Mouse (Mus musculus): ENCODE measurements around the gene Ldah.
A peak's percentile ranks its signal among the peaks of the same experiment; 100 is the strongest.

The Ldah gene

DNA sequence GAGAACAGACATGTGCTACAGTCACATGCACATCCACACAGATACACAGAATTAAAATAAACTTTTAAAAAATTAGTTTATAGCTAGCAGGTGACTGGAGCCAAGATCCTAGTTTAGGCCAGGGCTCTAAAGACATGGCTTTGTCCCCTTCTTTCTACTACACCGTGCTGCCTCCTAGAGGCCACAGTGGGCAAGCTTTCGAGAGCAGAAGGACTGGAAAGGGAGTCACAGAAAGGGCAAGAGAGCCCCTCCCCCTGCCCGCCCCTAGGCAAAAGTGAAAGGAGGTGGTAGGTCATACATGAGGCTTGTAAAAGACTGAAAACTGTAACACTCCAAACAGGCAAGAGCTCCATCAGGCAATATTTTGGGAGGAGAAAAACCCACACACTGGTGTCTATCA lies 80.1 kb downstream of the Ldah start:
- DNase-seq, result no peak

DNA sequence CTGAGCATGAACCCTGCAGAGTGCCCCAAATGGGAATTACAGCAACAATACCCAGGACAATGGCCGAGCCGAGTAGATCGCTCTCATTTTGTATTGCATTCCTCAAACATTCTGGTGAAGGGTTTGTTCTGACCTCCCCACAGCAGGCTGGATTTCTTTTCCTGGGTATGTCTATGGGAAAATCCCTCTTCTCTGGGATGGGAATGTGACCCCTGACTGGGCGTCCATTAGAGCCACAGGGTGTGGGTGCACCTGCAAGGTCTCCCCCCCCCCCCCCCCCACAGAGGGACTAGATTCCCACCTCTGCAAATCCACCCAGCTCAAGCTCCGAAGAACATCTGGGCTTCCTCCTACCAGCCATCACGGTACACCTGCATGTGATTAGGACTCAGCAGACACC lies 81.2 kb downstream of the Ldah start:
- DNase-seq, result no peak

DNA sequence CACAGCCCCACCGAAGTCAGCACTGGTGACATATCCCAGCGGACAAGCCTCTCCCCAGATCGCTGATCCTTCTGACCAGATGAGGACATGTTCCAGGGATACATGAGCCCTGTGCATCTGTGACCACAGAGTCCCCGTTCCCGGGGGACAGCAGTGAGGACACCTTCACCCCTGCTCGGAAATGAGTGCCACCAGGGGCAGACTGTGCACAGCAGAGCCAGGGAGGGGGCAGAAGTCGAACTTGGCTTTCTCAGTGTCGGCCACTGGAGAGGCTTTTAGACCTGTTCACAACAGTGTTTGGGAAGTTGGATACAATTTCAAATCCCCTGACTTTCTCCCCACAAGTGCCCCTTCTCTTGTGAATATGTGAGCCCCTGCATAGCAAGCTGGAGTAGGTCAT lies 81.6 kb downstream of the Ldah start:
- DNase-seq, result no peak

DNA sequence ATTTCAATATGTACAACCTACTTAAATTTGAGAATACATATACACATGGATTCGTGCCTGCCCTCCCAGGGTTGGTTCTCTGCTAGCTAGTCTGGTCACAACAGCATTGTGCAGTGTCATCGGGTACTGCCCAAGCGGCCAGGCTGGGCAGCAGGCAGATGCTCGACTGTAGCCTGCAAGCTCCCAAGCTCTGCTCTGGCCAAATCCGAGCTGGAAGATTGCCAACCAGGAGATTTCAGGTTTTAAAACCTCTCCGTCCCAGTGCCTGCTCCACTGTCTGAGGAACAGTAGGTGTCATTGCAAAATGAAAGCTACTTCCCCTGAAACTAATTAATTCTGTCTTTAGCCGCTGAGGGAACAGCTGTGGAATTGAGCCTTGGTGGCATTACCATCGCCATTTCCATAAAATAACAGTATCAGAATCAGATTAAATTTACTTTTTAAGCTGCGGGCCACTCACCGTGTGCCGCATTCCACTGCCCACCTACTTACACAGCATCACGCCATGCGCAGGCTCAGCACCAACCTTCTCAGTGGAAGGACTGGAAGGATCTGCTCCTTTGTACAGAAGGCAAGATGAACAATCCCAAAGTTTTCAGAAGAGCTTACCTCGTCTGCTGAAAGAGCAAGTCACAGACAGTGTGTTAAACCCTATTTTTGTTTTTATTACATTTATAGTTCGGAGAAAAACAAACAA lies 83.4 kb downstream of the Ldah start:
- DNase-seq, result no peak

DNA sequence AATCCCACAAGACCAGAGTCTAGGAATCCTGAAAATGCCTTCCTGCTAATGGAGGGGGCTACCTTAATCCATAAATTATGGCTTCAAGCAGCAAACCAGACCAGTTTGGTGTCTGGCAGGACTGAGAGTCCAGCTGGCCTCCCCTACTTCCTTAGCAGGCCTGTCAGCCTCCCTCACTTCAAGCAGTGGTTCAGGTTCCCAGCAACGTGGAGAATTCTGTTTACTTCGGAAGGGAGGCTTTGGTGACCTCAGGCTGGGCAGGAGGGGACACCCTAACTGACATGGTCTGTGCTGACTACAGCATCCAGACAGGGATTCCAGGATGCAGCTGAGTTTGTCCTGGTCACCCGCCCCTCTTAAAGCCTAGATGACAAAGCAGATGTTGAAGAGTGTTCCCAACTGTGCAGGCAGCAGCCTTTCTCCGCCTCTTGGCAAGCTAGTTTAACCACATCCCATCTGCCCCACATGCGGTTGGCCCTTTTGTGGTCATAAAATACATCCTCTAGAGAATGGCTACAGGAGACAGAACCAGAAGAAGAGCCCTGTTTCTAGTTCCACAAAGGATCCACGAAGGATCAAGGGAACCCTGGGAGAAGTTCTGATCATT lies 87.5 kb downstream of the Ldah start:
- no peak for DNase-seq

DNA sequence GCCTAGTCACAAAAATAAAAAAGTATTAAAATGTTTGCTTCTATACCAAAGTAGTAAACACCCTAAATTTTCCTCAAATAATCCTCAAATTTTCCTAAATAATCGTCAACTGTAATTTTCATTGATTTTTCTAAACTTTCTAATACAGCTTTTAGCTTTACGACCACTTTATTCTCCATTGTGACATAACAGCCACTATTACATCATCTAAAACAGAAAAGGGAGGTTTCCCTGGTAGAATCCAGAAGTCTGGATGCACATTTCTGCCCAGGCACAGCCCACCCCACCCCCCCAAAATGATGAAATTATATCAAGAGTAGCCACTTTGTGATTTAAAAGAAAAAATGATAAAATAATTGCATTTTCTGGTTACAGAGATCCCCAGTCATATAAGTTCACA lies 88.2 kb downstream of the Ldah start:
- DNase-seq, result no peak

DNA sequence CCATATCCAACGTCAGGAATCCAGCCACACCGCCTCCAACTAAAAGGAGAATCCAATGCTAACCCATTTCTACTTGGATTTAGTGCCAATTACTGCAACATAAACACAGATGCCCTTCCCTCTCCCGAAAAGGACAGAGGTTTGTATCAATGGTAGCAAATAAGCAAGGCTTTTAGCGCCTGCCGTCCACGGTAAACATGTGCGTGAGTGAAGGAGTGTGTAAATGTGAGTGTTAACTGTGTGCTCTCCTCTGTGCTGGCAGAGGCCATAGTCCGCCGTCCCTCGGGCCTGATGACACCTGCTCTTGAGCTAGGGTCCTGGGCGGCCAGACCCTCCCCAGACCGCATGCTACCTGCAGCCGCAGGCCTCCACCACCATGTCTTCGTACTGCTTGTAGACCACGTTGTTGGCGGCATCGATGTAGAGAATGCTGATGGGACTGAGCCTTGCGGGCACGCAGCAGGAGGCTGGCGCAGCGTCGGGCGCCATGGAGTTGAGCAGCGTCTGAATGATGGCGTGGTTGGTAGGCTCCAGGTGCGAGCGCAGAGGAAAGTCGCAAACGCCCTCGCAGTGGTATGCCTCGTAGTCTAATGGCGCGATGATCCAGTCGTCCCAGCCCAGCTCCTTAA lies 89.8 kb downstream of the Ldah start:
- no peak for DNase-seq

DNA sequence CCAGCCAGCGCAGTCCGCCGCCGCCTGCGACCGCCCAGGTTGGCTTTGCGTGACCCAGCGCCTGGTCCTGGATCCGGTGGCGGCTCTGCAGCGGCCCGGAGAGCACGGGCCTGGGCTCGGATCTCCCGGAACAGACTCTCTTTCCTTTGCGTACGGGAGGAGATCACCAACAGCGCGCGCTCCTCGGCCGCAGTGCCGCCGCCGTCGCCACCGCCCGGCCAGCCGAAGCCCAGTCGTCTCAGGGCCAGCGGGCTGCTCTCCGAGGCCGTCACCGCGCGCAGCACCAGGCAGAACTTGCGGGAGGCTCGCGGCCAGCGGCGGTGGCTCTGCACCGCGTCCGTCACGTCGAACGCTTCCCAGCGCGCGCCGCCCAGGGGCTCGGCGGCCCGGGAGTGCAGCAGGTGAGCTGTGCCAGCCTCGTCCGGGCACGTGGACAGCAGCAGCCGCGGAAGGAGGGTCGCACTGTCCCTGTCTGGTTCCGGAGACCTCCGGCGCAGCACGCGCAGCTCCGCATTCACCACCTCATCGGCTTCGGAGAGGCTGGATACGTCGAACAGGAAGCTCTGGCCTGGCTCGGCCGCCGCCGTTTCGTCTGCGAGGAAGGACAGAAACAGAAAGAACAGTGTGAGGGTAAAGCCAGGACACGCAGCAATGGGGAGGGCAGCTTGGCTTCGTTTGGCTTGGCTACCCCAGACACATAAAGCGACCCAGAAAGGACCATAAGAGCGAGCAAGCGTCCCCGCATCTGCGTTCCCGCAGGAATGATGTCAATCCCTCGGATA lies 90.6 kb downstream of the Ldah start:
- DNase-seq, result no peak

DNA sequence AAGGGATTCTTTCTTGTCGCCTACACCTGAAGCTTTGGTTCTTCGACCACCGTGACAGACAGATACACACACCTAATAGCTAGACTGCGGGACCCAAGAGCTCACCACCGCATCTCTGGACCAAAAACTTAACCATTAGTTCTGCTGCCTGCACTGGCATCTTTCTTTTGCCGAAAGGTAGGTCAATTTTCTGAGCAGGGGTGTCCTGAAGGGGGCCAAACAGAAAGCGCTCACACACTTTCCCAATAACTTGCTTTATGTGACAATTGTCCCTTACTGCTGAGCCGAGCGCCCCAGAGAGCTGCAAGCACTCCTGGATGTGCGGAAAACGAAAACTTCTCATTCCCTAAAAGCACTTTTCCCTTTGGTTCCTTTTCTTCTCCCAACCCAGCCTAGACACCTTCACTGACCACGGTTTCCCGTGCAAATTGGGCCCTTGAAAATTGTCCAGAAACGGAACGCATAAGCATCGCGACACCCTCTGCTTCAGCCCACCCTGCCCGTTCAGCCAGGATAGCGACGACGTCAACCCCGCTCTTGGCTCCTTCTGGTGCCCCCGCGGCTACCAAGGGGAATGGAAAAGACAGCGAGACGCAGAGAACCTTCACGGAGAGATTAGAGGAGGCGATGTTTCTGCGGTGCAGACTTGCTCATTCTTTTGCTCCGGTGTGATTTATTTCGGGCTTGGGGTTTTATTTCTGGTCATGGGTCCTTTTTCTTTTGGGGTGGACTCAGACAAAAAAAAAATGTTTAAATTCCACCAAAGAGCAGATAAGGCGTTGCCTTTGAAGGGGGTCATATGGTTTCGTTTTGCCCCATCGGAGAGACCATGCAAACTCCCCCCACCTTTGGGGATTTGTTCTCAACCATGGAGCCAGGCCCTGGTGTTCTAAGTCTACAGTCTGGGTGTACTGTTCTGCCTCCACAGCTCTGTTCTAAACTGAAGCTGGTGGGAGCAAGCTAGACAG lies 91.5 kb downstream of the Ldah start:
- DNase-seq, result no peak

DNA sequence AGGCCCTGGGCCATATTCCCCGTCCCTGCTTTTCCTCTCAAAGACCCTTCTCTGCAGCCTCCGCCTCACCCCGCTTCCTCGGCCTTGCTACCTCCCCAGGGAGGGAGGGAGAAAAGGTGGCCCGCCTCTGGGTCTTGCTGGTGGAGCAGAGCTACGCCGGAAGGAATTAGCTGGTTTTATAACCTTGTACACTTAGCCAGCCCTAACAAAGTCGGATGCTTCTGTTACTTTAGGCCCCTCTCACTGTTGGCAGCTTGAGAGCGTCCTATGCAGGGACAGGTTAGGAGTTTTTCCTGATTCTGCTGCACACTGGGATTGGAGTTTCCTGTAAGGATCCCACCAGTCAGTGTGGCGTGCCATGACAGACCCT lies 92.2 kb downstream of the Ldah start:
- DNase-seq, result no peak

DNA sequence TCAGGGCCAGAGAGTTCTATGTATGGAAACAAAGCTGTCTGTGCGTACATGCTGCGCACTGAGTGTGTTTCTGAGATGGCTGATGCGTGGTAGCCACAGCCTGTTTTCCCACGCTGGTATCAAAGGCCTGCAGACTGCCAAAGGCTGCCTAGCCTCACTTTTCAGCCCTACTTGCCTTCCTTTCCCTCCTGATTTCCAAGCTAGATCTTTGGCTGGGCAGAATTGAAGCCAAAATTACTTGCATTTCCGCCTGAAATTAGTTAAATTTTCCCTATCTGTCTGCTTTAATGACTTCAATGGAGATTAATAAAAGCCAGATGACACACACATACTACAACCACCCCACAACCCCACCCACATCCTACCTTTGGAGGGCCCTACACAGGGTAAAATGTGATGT lies 92.6 kb downstream of the Ldah start:
- no peak for DNase-seq

DNA sequence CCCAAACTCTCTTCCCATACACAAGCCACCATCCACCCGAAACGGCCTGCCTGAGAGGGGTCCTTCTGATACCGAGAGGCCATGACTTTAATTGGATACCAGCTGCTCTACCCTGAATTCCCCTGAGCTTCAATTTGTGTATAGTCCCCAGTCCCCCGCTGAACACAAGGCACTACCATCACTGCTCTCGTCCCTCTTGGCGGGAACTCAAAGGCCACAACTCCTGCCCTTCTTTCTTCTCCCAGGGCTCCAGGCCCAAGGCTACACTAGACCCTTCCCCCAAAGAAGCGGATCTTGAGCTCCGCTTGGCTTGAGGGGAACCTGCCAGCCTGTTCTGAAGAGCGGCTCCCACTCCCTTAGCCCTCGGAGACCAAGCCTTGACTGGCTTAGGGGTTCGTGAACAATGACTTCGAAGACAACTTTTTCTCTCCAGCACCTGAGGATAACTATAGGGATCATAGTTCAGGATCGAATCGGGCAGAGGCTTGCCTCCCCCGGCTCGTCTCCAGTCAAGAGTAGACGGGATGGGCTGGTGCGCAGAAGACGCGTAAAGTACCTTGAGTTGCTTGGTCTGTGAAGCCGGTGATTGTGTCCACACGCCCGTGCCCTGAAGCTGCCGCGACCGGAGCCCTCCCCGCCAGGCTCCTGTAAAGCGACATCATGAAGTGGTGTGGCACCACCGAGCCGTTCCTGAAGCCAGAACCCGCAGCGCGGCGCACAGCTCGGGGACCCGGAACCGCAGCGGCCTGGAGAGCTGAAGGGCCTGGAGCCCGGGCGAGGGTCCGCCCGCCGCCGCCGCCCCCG lies 93.3 kb downstream of the Ldah start:
- no peak for DNase-seq

DNA sequence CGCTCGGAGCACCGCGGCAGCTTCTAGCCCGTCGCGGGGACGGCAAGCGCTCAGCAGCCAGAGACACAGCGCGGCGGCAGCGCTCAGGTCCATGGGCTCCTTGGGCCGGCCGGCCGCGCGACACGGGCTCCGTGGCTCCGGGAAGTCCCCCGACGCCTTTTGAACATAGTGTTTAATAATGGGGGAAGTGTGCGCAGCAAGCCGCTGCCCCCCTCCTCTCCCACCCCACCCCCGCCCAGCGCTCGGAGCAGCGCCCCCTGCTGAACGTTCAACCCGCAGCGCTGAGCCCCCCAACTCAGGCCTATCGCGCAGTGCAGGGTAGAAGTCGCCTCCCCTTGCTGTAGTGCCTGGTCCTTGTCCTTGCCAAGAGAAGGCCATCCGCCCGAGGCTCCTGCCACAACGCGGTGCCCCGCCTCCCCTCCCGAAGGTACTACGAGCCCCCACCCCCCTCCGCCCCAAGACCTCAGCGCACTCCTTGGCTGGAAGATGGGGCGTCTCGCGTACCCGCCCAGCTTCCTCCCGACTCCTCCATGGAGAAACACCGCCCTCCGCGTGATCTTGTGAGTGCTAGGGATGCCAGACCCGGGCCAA lies 94.0 kb downstream of the Ldah start, which contains the start of gene Gdf7:
Gdf7 (minus strand) TSS at position 114 of the 591 bp plus-strand sequence.
- peak; percentile 54 for DNase-seq

DNA sequence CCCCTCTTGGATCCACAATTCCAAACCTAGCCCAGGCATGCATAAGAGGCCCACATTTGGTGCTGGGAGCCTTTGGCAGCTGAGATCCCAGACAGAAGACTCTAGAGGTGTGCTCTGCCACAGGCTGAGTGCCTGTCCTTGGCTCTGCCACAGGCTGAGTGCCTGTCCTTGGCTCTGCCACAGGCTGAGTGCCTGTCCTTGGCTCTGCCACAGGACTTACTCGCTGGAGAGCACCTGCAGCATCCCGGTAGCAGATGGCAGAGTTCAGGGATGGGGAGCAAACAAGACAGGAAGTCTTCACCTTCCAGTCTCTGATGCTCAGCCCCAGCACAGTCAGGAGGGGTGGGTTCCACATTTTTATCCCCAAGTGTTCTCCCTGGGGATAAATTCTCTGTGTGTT lies 97.4 kb downstream of the Ldah start:
- no peak for DNase-seq

DNA sequence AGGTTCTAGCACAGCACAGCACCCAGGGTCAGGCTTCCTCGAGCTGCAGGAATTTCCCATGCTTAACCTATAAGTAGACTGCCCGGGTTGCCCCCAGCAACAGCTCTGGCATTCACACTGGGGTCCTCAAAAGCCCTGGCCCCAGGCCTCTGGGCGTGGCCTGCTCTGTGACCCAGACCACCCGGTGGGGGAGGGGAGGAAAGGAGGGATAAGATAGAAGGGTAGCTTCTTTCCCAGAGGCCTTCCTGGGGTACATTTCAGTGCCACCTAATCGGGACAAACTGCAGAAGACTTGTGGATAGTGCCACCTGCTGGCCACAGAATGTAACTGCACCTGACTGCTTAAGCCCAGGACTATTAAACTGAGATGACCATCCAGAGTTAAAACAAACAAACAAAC lies 98.5 kb downstream of the Ldah start:
- peak; percentile 75 for DNase-seq

DNA sequence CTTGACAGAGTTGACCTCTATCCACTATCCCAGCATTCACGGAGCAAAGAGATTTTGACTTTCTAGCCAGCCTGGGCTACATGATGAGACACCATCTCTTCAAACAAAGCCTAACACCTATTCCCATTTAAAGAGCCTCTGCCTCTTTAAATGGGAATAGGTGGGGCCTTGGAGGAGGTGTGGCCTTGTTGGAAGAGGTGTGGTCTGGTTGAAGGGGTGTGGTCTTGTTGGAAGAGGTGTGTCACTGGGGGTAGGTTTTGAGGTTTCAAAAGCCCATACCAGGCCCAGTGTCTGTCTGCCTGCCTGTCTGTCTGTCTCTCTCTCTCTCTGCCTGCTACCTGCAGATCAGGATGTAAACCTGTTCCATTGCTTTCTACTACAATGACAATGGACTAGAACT lies 99.0 kb downstream of the Ldah start:
- DNase-seq, result no peak

DNA sequence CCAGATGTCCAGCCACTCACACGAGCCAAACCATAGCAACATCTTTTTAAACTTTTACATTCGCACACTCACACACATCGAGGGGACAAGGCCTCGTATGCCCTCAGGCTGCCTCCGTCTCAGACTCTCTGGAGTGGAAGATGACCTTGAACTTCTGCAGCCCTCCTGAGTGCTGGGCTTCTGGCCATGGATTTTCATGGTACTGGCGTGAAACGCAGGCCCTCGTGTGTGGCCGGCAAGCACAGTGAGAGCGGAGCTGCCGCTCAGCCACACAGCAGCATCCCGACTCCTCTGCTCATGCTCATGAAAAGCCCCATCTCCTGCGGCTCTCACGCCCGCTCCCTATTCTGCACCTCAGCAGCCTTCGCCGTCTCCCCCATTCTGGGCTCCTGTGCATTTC lies 103.1 kb downstream of the Ldah start:
- DNase-seq, result no peak

DNA sequence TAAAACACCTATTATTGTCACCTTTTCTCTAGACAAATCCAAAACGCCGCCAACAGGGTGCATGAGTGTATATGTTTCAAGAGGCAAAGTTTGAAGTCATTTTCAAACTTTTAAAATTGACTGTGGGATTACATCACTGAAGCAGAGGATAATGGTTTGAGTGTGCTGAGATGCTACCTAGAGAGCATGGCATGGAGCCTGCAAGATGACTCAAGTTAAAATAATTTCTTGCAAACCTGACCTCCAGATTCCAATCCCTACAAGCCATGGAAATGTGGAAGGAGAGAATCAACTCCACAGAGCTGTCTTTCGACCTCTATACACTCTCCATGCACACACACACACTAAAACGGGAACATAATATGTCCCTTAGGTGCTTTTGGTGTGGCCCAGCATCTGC lies 104.4 kb downstream of the Ldah start:
- no peak for DNase-seq

DNA sequence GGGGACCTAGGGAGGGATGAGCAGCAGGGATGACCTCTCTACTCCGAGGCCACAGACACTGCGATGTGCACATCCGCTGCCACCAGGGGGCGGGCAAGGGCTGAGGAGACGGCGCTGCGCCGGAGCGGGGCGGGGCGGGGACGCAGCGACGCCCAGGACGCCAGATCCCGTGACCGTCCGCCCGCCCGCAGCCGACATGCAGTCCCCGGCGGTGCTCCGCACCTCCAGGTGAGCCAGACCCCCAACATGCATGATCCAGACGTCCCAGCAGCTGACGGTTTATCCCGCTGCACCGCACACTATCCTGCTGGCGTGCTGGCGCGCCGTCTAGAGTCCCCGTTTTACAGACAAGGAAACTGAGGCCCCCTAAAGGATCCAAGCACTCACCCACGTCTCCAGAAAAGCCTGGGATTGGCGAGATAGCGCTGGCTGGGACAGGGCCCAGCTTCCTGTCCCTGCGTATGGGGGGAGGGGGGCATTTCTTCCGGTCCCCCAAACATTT lies 105.4 kb downstream of the Ldah start, which contains the start of gene Hs1bp3:
Hs1bp3 (plus strand) TSS at position 163 of the 502 bp plus-strand sequence.
- peak; percentile 96 for DNase-seq

DNA sequence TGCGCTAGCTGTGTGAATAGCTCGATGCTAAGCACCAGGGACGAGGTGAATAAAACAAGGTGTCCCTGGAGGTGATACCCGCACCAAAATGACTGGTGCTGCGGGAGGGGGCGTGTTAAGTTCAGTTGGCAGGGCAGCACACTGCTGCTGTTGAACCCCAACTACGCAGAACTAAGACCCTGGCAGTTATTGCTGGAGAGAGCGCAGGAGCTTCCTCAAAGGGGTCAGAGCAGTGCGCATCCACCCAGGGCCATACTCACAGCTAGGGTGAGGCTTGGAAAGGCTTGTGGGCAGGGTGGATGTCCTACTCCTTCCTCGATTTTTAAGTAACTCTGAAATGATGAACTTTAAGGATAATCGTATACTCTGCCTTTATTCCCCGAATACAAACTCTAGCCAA lies 105.9 kb downstream of the Ldah start:
- DNase-seq, result no peak

DNA sequence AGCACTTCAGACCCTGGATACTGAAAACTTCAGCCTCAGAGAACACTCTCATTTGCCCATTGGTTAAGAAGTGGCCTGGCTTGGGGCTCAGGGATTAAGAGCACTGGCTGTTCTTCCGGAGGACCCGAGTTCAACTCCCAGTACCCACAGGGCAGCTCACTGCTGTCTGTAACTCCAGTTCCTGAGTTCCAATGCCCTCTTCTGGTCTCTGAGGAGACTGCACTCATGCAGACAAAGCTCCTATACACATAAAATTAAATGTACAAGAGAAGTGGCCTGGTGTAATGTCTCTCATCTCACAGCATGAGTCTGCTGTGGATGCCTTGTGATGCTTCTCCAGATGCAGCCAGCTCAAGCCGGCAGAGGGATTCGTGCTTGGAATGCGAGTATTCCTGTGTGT lies 108.6 kb downstream of the Ldah start:
- DNase-seq, result no peak
